Mouse (Mus musculus) c-Kit-negative CD71-positive TER-119-positive erythroid progenitor cells, embryonic 14.5 days (primary cell): ENCODE measurements around the gene Tmprss7.
A peak's percentile ranks its signal among the peaks of the same experiment; 100 is the strongest.

Experiments used
- DNase-seq: peaks from one replicate; pipeline ENCODE4 v3.0.0-alpha.2; 2013; ENCODE audit warnings: low read depth, low spot score

Gene Tmprss7

GRCm38 (mm10) chr16:45693558-45693957 is at the start of gene Tmprss7:
TSS of gene Tmprss7 (minus strand) at chr16:45693658.
- no peak for DNase-seq

GRCm38 (mm10) chr16:45742615-45743476 is 49.4 kb upstream of the Tmprss7 start, which contains the start of gene Abhd10:
TSS of gene Abhd10 (minus strand) at chr16:45742955.
- peak; percentile 62 for DNase-seq

GRCm38 (mm10) chr16:45737880-45738279 is 44.4 kb upstream of the Tmprss7 start:
- DNase-seq, result no peak

- DNase-seq, result no peak
These were observed 43.3 kb upstream of the Tmprss7 start for GRCm38 (mm10) chr16:45736724-45737123.

- no peak for DNase-seq
These were observed 35.7 kb upstream of the Tmprss7 start for GRCm38 (mm10) chr16:45729163-45729562.

GRCm38 (mm10) chr16:45724742-45725102 is 31.3 kb upstream of the Tmprss7 start:
- DNase-seq, result no peak

- no peak for DNase-seq
These were observed 30.7 kb upstream of the Tmprss7 start, which contains the start of gene Tagln3 for GRCm38 (mm10) chr16:45724061-45724741. TSS of gene Tagln3 (minus strand) at chr16:45724608.

GRCm38 (mm10) chr16:45723172-45723901 is 29.9 kb upstream of the Tmprss7 start:
- DNase-seq, result no peak

- DNase-seq, result no peak
These were observed 29.0 kb upstream of the Tmprss7 start for GRCm38 (mm10) chr16:45722460-45722951.

GRCm38 (mm10) chr16:45720022-45720630 is 26.7 kb upstream of the Tmprss7 start:
- no peak for DNase-seq

GRCm38 (mm10) chr16:45718296-45718695 is 24.8 kb upstream of the Tmprss7 start:
- no peak for DNase-seq

GRCm38 (mm10) chr16:45714489-45715150 is 21.2 kb upstream of the Tmprss7 start:
- no peak for DNase-seq

GRCm38 (mm10) chr16:45713878-45714277 is 20.4 kb upstream of the Tmprss7 start:
- no peak for DNase-seq

GRCm38 (mm10) chr16:45713261-45713660 is 19.8 kb upstream of the Tmprss7 start:
- no peak for DNase-seq

- no peak for DNase-seq
These were observed 17.8 kb upstream of the Tmprss7 start for GRCm38 (mm10) chr16:45711263-45711662.

GRCm38 (mm10) chr16:45699301-45699700 is 5.8 kb upstream of the Tmprss7 start:
- DNase-seq, result no peak

GRCm38 (mm10) chr16:45697996-45698395 is 4.5 kb upstream of the Tmprss7 start:
- DNase-seq, result no peak

GRCm38 (mm10) chr16:45695445-45696160 is 2.1 kb upstream of the Tmprss7 start:
- DNase-seq, result no peak

GRCm38 (mm10) chr16:45692851-45693250 is 607 bp downstream of the Tmprss7 start:
- no peak for DNase-seq

GRCm38 (mm10) chr16:45690178-45690577 is 3.3 kb downstream of the Tmprss7 start:
- no peak for DNase-seq
